Mouse (Mus musculus) erythroblast, embryonic 14.5 days (primary cell): Measurements from ENCODE around the gene Phf7.

Experiments used
- GATA1 ChIP-seq: IDR thresholded peaks from 2 replicates; pipeline ENCODE4 v1.6.1; 2012; ENCODE audit warnings: low read length, inconsistent platforms, mixed read lengths
- TAL1 ChIP-seq: IDR thresholded peaks from 3 replicates; pipeline ENCODE4 v1.6.1; 2012; ENCODE audit warnings: low read length, inconsistent platforms, mixed read lengths

DNA sequence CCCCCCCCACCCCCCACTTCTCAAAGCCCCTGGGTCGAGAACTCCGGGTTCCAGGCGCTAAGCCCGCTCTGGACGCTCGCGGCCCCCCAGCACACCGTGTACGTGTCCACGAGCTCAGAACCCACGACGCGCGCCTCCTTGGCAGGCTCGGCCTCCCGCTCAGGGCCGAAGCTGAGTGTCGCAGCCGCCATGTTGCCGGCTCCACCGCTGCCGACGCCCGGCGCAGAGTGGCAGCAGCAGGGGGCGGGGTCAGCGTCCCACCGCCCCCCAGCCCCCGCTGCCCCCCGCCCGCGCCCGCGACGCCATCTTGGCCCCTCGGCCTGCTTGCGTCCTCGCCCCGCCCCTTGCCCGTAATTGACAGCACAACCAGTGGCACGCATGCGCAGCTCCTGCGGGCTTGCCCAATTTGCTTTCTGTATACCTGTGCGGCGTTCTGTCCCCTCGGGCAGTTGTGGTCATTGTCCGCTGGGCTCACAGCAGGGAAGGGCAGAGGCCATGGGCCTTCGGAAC, 44.6 kb downstream of the Phf7 start:
- no peak for TF ChIP-seq GATA1
- no peak for TF ChIP-seq TAL1
